Mouse (Mus musculus): ENCODE measurements around the gene Aldh1l2.

Aldh1l2 gene

DNA sequence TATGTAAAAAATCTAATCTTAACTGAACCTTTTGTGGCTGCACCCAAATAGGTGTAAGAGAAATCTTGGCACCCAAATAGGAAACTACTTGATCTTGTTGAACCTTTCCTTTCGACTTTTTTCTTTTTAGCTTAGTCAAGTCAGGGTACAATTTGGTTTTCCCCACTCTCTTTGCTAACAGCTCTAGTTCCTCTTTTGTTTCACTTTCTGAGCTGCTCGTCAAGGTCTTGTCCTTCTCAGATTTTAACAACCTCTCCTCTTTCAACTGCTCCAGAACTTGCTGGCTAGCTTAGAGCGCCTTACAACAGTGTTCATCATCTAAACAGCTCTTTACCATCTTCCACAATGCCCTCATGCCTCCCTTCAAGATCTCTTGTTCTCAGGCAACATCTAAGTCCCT, 76.4 kb downstream of the Aldh1l2 start:
- DNase-seq (ENCODE audit: low spot score) = no peak

- DNase-seq (ENCODE audit: low spot score) = no peak
Observed at GRCm38 (mm10) chr10:83448582-83448981, 85.4 kb downstream of the Aldh1l2 start.
